In genomic region chr8:13337678-13338077, GRCm38 (mm10) we compare ENCODE assay signal across 8 mouse cellular contexts. TPM values are rescaled to one million over a fixed set of nuclear protein-coding genes. Genes with fewer than 3 reads are reported as not detected.
DNase-seq lines count a peak whose midpoint lies in the region; ATAC-seq and TF ChIP-seq lines count a peak whose summit lies in the region.
"Had no signal": no experiment of that assay in that cellular context is flagged by ENCODE, and none has a peak within 500 bp of the region (broad histone marks: within the 10 kb centered on the region; RNA-seq: fewer than 3 reads in every experiment).

No protein-coding gene starts in this region.

- no peak overlapping the region; the same call in none of the 2 replicates for H3K4me3 ChIP-seq in lung, embryonic 16.5 days (ENCODE audit: low read length)
- no peak overlapping the region for H3K4me3 ChIP-seq in lung, postnatal 0 days (ENCODE audit: low read depth, low read length)
- peak overlapping the region; percentile 96 for H3K4me3 ChIP-seq in forebrain, embryonic 10.5 days
- 0 out of 2 replicates have a peak overlapping the region, but pooled peaks have one; percentile 88 for H3K4me3 ChIP-seq in limb, embryonic 15.5 days
- H3K4me3 ChIP-seq in stomach, embryonic 15.5 days (replicated peaks): no peak overlapping the region

- H3K4me1 ChIP-seq in lung, embryonic 16.5 days (replicated peaks; ENCODE audit: control insufficient read depth, insufficient read depth, low read length): peaks cover 15% of the 10 kb centered on the region
- H3K4me1 ChIP-seq in lung, postnatal 0 days (ENCODE audit: insufficient read depth, low read depth, low read length): no peaks in the 10 kb centered on the region; the same call in 1 of the 2 replicates
- H3K4me1 ChIP-seq in forebrain, embryonic 10.5 days: peaks cover 27% of the 10 kb centered on the region
- peaks cover 21% of the 10 kb centered on the region for H3K4me1 ChIP-seq in limb, embryonic 15.5 days
- H3K4me1 ChIP-seq in stomach, embryonic 15.5 days: peaks cover 16% of the 10 kb centered on the region

- 0 out of 2 replicates have a peak, but pooled peaks cover 10% of the 10 kb centered on the region for H3K36me3 ChIP-seq in lung, embryonic 16.5 days (ENCODE audit: control insufficient read depth, insufficient read depth, low read length)
- H3K36me3 ChIP-seq in lung, postnatal 0 days (ENCODE audit: insufficient read depth, low read length): no peaks in the 10 kb centered on the region
- H3K36me3 ChIP-seq in forebrain, embryonic 10.5 days (replicated peaks): peaks cover 25% of the 10 kb centered on the region
- H3K36me3 ChIP-seq in limb, embryonic 15.5 days: peaks cover 23% of the 10 kb centered on the region
- H3K36me3 ChIP-seq in stomach, embryonic 15.5 days: peaks cover 10% of the 10 kb centered on the region

- no peak for ATAC-seq in lung, embryonic 16.5 days (ENCODE audit: low read depth)
- no peak for ATAC-seq in lung, postnatal 0 days
- no peak for ATAC-seq in limb, embryonic 15.5 days (ENCODE audit: insufficient number of reproducible peaks, low FRiP score, low TSS enrichment, low read depth)
- no peak for ATAC-seq in stomach, embryonic 15.5 days (ENCODE audit: insufficient read depth, low FRiP score, low read depth)

- no peaks in the 10 kb centered on the region for H3K27me3 ChIP-seq in lung, embryonic 16.5 days (ENCODE audit: control insufficient read depth, insufficient read depth, low read depth, low read length)
- H3K27me3 ChIP-seq in lung, postnatal 0 days (replicated peaks; ENCODE audit: insufficient read depth, low read length): no peaks in the 10 kb centered on the region
- H3K27me3 ChIP-seq in forebrain, embryonic 10.5 days (ENCODE audit: poor library complexity, severe bottlenecking): no peaks in the 10 kb centered on the region
- no peaks in the 10 kb centered on the region for H3K27me3 ChIP-seq in limb, embryonic 15.5 days
- H3K27me3 ChIP-seq in stomach, embryonic 15.5 days (replicated peaks): no peaks in the 10 kb centered on the region

- no peak for TF ChIP-seq CTCF in lung, postnatal 0 days (IDR thresholded peaks at IDR 0.05)

- peak overlapping the region; percentile 82 for H3K9ac ChIP-seq in lung, embryonic 16.5 days (ENCODE audit: low read length)
- no peak overlapping the region for H3K9ac ChIP-seq in lung, postnatal 0 days (replicated peaks; ENCODE audit: low read depth)
- H3K9ac ChIP-seq in limb, embryonic 15.5 days: no peak overlapping the region
- H3K9ac ChIP-seq in stomach, embryonic 15.5 days: no peak overlapping the region

- WGBS in lung, embryonic 16.5 days: 54% methylated on average over 3 of the region's 3 CpGs
- 49% methylated on average over 3 of the region's 3 CpGs for WGBS in lung, postnatal 0 days
- 86% methylated on average over 3 of the region's 3 CpGs for WGBS in forebrain, embryonic 10.5 days
- 67% methylated on average over 3 of the region's 3 CpGs for WGBS in limb, embryonic 15.5 days
- WGBS in stomach, embryonic 15.5 days: 62% methylated on average over 3 of the region's 3 CpGs

- no peak for DNase-seq in lung, postnatal 0 days (ENCODE audit: low spot score)
- DNase-seq in forebrain, embryonic 10.5 days (ENCODE audit: extremely low spot score, low spot score): no peak
- DNase-seq in urinary bladder, postnatal 25 days (ENCODE audit: low spot score): no peak
- no peak for DNase-seq in left cerebral cortex, adult 18-20 months (ENCODE audit: low spot score in 2 of 2)

- peak overlapping the region; percentile 82 for H3K4me2 ChIP-seq in lung, embryonic 16.5 days (ENCODE audit: low read depth, low read length)
- no peak overlapping the region; the same call in 1 of the 2 replicates for H3K4me2 ChIP-seq in lung, postnatal 0 days (replicated peaks; ENCODE audit: low read depth, low read length)
- no peak overlapping the region for H3K4me2 ChIP-seq in limb, embryonic 15.5 days
- H3K4me2 ChIP-seq in stomach, embryonic 15.5 days: 0 out of 2 replicates have a peak overlapping the region, but pooled peaks have one; percentile 82

- H3K9me3 ChIP-seq in lung, embryonic 16.5 days (ENCODE audit: control insufficient read depth, low read length): no peaks in the 10 kb centered on the region
- H3K9me3 ChIP-seq in lung, postnatal 0 days (ENCODE audit: low read length): no peaks in the 10 kb centered on the region
- H3K9me3 ChIP-seq in forebrain, embryonic 10.5 days: no peaks in the 10 kb centered on the region
- H3K9me3 ChIP-seq in limb, embryonic 15.5 days: no peaks in the 10 kb centered on the region
- H3K9me3 ChIP-seq in stomach, embryonic 15.5 days: no peaks in the 10 kb centered on the region

- no peak for TF ChIP-seq EP300 in lung, postnatal 0 days (IDR thresholded peaks at IDR 0.05)

- H3K27ac ChIP-seq in lung, embryonic 16.5 days (ENCODE audit: low read length): no peak overlapping the region
- no peak overlapping the region for H3K27ac ChIP-seq in lung, postnatal 0 days (ENCODE audit: low read length)
- H3K27ac ChIP-seq in forebrain, embryonic 10.5 days: peak overlapping the region; percentile 97
- no peak overlapping the region; the same call in 1 of the 2 replicates for H3K27ac ChIP-seq in limb, embryonic 15.5 days
- no peak overlapping the region; the same call in 1 of the 2 replicates for H3K27ac ChIP-seq in stomach, embryonic 15.5 days

RNA-seq across cellular contexts. Expression of gene Tfdp1, which starts 0.9 kb away (rescaled TPM):
- 144 and 155 TPM in 2 replicates for polyA plus RNA-seq in lung, embryonic 16.5 days (2015; fragmentation: Nextera tagmentation; extraction: Ambion mirVana)
- 45.4 and 50.2 TPM in 2 replicates for polyA plus RNA-seq in lung, postnatal 0 days (2015; fragmentation: Nextera tagmentation; extraction: Ambion mirVana)
- 208 and 215 TPM in 2 replicates for polyA plus RNA-seq in forebrain, embryonic 10.5 days (2016; fragmentation: Nextera tagmentation; extraction: Ambion mirVana)
- 143 and 160 TPM in 2 replicates for polyA plus RNA-seq in limb, embryonic 15.5 days (2015; fragmentation: Nextera tagmentation; extraction: Ambion mirVana)
- 156 and 173 TPM in 2 replicates for polyA plus RNA-seq in stomach, embryonic 15.5 days (2015; fragmentation: Nextera tagmentation; extraction: Ambion mirVana)
- total RNA-seq in left cerebral cortex, adult 18-20 months (2021): 10 to 100 TPM; 50.1 to 59.3 TPM

RNA-seq across cellular contexts. Expression of gene Tmco3, which starts 49.7 kb away (rescaled TPM):
- polyA plus RNA-seq in lung, embryonic 16.5 days (2015; fragmentation: Nextera tagmentation; extraction: Ambion mirVana): 35.7 and 41.3 TPM in 2 replicates
- 26.1 and 30.3 TPM in 2 replicates for polyA plus RNA-seq in lung, postnatal 0 days (2015; fragmentation: Nextera tagmentation; extraction: Ambion mirVana)
- polyA plus RNA-seq in forebrain, embryonic 10.5 days (2016; fragmentation: Nextera tagmentation; extraction: Ambion mirVana): 34.0 and 34.5 TPM in 2 replicates
- polyA plus RNA-seq in limb, embryonic 15.5 days (2015; fragmentation: Nextera tagmentation; extraction: Ambion mirVana): 44.4 and 47.7 TPM in 2 replicates
- 33.1 and 36.0 TPM in 2 replicates for polyA plus RNA-seq in stomach, embryonic 15.5 days (2015; fragmentation: Nextera tagmentation; extraction: Ambion mirVana)
- total RNA-seq in left cerebral cortex, adult 18-20 months (2021): 10 to 100 TPM; 45.9 to 46.8 TPM

RNA-seq across cellular contexts. Expression of gene Dcun1d2, which starts 49.7 kb away (rescaled TPM):
- 24.8 and 25.0 TPM in 2 replicates for polyA plus RNA-seq in lung, embryonic 16.5 days (2015; fragmentation: Nextera tagmentation; extraction: Ambion mirVana)
- polyA plus RNA-seq in lung, postnatal 0 days (2015; fragmentation: Nextera tagmentation; extraction: Ambion mirVana): 14.5 TPM in 2 replicates
- polyA plus RNA-seq in forebrain, embryonic 10.5 days (2016; fragmentation: Nextera tagmentation; extraction: Ambion mirVana): 24.6 and 26.9 TPM in 2 replicates
- 29.7 and 32.0 TPM in 2 replicates for polyA plus RNA-seq in limb, embryonic 15.5 days (2015; fragmentation: Nextera tagmentation; extraction: Ambion mirVana)
- 19.2 and 20.3 TPM in 2 replicates for polyA plus RNA-seq in stomach, embryonic 15.5 days (2015; fragmentation: Nextera tagmentation; extraction: Ambion mirVana)
- total RNA-seq in left cerebral cortex, adult 18-20 months (2021): 10 to 100 TPM; 41.3 to 43.8 TPM

RNA-seq across cellular contexts. Expression of gene Atp4b, which starts 58.9 kb away (rescaled TPM):
- not detected in 2 replicates for polyA plus RNA-seq in lung, embryonic 16.5 days (2015; fragmentation: Nextera tagmentation; extraction: Ambion mirVana)
- not detected in 2 replicates for polyA plus RNA-seq in lung, postnatal 0 days (2015; fragmentation: Nextera tagmentation; extraction: Ambion mirVana)
- polyA plus RNA-seq in forebrain, embryonic 10.5 days (2016; fragmentation: Nextera tagmentation; extraction: Ambion mirVana): 0.10 TPM in 1 of 2 replicates, not detected in the other
- not detected in 2 replicates for polyA plus RNA-seq in limb, embryonic 15.5 days (2015; fragmentation: Nextera tagmentation; extraction: Ambion mirVana)
- polyA plus RNA-seq in stomach, embryonic 15.5 days (2015; fragmentation: Nextera tagmentation; extraction: Ambion mirVana): 13.8 and 25.5 TPM in 2 replicates
- not detected for total RNA-seq in left cerebral cortex, adult 18-20 months (2021)
- polyA plus RNA-seq: activated CD4-positive, CD25-positive, alpha-beta regulatory T cell, adult 4 months had no signal

Comparison
In these comparisons a context has a peak if more than half of its experiments do, and no peak if none do; other contexts are left out.
1. H3K4me2 ChIP-seq: peak in lung, embryonic 16.5 days (single experiment) and stomach, embryonic 15.5 days (single experiment); none in lung, postnatal 0 days (single experiment) and limb, embryonic 15.5 days (single experiment).
2. H3K4me3 ChIP-seq: peak in forebrain, embryonic 10.5 days (single experiment) and limb, embryonic 15.5 days (single experiment); none in lung, embryonic 16.5 days (single experiment), lung, postnatal 0 days (single experiment) and stomach, embryonic 15.5 days (single experiment).